Mouse (Mus musculus) erythroblast, embryonic 14.5 days (primary cell): ENCODE measurements around the gene Olfr323. TPM values are rescaled to one million over a fixed set of nuclear protein-coding genes. Genes with fewer than 3 reads are reported as not detected.

ENCODE experiments used
- H3K27me3 ChIP-seq: 2 replicates; pipeline ENCODE4 v1.6.1; 2012; ENCODE audit warnings: inconsistent platforms; ENCODE audit not compliant: control insufficient read depth
- H3K36me3 ChIP-seq: 2 replicates; pipeline ENCODE4 v1.6.1; 2012; ENCODE audit warnings: mild to moderate bottlenecking, inconsistent platforms; ENCODE audit not compliant: control insufficient read depth
- H3K4me1 ChIP-seq: 2 replicates; pipeline ENCODE4 v1.6.1; 2012; ENCODE audit warnings: inconsistent platforms; ENCODE audit not compliant: control insufficient read depth
- H3K4me3 ChIP-seq: replicated peaks from 2 replicates; pipeline ENCODE3; 2012; ENCODE audit warnings: moderate library complexity, mild to moderate bottlenecking, inconsistent platforms
- H3K9me3 ChIP-seq: 2 replicates; pipeline ENCODE4 v1.6.1; 2012; ENCODE audit warnings: low read length, inconsistent platforms, mixed read lengths; ENCODE audit not compliant: control insufficient read depth
- GATA1 ChIP-seq: IDR thresholded peaks from 2 replicates; pipeline ENCODE4 v1.6.1; 2012; ENCODE audit warnings: low read length, inconsistent platforms, mixed read lengths
- TAL1 ChIP-seq: IDR thresholded peaks from 3 replicates; pipeline ENCODE4 v1.6.1; 2012; ENCODE audit warnings: low read length, inconsistent platforms, mixed read lengths
- polyA plus RNA-seq: library from polyadenylated mRNA; stranded (reverse); fragments of >175 nt; gene quantifications from 2 replicates; pipeline ENCODE4 v1.2.3, GENCODE M21; 2012

Olfr323 gene
- polyA plus RNA-seq, result 0.02 TPM in 1 of 2 replicates, not detected in the other

GRCm38 (mm10) chr11:58630401-58630800 lies at the start of gene Olfr323:
Gene Olfr323 (minus strand): TSS chr11:58630501.
- no peak within 1 kb of the TSS for H3K4me3 ChIP-seq
- peaks cover 9% of the 10 kb centered on the region for H3K4me1 ChIP-seq
- H3K9me3 ChIP-seq, result no peaks in the 10 kb centered on the region
- H3K36me3 ChIP-seq, result no peaks in the 10 kb centered on the region
- H3K27me3 ChIP-seq, result peaks cover 2% of the 10 kb centered on the region; the same call in 1 of the 2 replicates
- TF ChIP-seq GATA1, result no peak
- TF ChIP-seq TAL1, result no peak

- H3K4me3 ChIP-seq, result no peak overlapping the region
- no peak for TF ChIP-seq TAL1
- no peak for TF ChIP-seq GATA1
Observed at GRCm38 (mm10) chr11:58671825-58672224, 41.5 kb upstream of the Olfr323 start.

GRCm38 (mm10) chr11:58669252-58669651 lies 39.0 kb upstream of the Olfr323 start:
- no peak for TF ChIP-seq TAL1
- no peak for TF ChIP-seq GATA1
- no peaks in the 10 kb centered on the region for H3K27me3 ChIP-seq

More at GRCm38 (mm10) chr11:58671825-58672224, 41.5 kb upstream of the Olfr323 start:
- H3K4me1 ChIP-seq, result no peaks in the 10 kb centered on the region
- no peaks in the 10 kb centered on the region for H3K27me3 ChIP-seq
- no peaks in the 10 kb centered on the region for H3K9me3 ChIP-seq
- no peaks in the 10 kb centered on the region for H3K36me3 ChIP-seq

GRCm38 (mm10) chr11:58658596-58658995 lies 28.3 kb upstream of the Olfr323 start, which contains the start of gene Olfr322:
Gene Olfr322 (plus strand): TSS chr11:58658782.
- TF ChIP-seq GATA1, result no peak
- TF ChIP-seq TAL1, result no peak
- Histone ChIP-seq H3K36me3 (peaks cover 14% of the 10 kb centered on the region), H3K27me3 (0 out of 2 replicates have a peak, but pooled peaks cover 2% of the 10 kb centered on the region), H3K4me1 (no peaks in the 10 kb centered on the region), H3K4me3 (no peak within 1 kb of the TSS), H3K9me3 (no peaks in the 10 kb centered on the region)

More at GRCm38 (mm10) chr11:58669252-58669651, 39.0 kb upstream of the Olfr323 start:
- H3K4me3 ChIP-seq, result no peak overlapping the region
- no peaks in the 10 kb centered on the region for H3K36me3 ChIP-seq
- no peaks in the 10 kb centered on the region for H3K9me3 ChIP-seq
- H3K4me1 ChIP-seq, result no peaks in the 10 kb centered on the region

GRCm38 (mm10) chr11:58655151-58655550 lies 24.9 kb upstream of the Olfr323 start:
- H3K27me3 ChIP-seq, result 0 out of 2 replicates have a peak, but pooled peaks cover 2% of the 10 kb centered on the region
- H3K4me3 ChIP-seq, result no peak overlapping the region
- TF ChIP-seq GATA1 (no peak), TAL1 (no peak)
- peaks cover 46% of the 10 kb centered on the region for H3K36me3 ChIP-seq
- peaks cover 2% of the 10 kb centered on the region; the same call in 1 of the 2 replicates for H3K4me1 ChIP-seq
- H3K9me3 ChIP-seq, result no peaks in the 10 kb centered on the region

GRCm38 (mm10) chr11:58643350-58643749 lies 13.0 kb upstream of the Olfr323 start:
- Histone ChIP-seq H3K36me3 (peaks cover 68% of the 10 kb centered on the region), H3K9me3 (peaks cover 4% of the 10 kb centered on the region), H3K4me1 (peaks cover 70% of the 10 kb centered on the region), H3K27me3 (peaks cover 6% of the 10 kb centered on the region), H3K4me3 (peak overlapping the region; percentile 89)
- TF ChIP-seq TAL1 (no peak), GATA1 (peak; percentile 66; the same call in 1 of the 2 replicates)

GRCm38 (mm10) chr11:58641638-58642358 lies 11.5 kb upstream of the Olfr323 start:
- Histone ChIP-seq H3K4me3 (peak overlapping the region; percentile 89), H3K9me3 (peaks cover 4% of the 10 kb centered on the region), H3K36me3 (peaks cover 52% of the 10 kb centered on the region), H3K4me1 (peaks cover 81% of the 10 kb centered on the region), H3K27me3 (peaks cover 6% of the 10 kb centered on the region)
- peak; percentile 83 for TF ChIP-seq GATA1
- peak; percentile 94 for TF ChIP-seq TAL1

GRCm38 (mm10) chr11:58641057-58641456 lies 10.8 kb upstream of the Olfr323 start:
- peaks cover 6% of the 10 kb centered on the region for H3K27me3 ChIP-seq
- peaks cover 4% of the 10 kb centered on the region for H3K9me3 ChIP-seq
- H3K4me1 ChIP-seq, result peaks cover 85% of the 10 kb centered on the region
- peak; percentile 35; the same call in 2 of the 3 replicates for TF ChIP-seq TAL1
- TF ChIP-seq GATA1, result peak; percentile 60
- H3K36me3 ChIP-seq, result peaks cover 45% of the 10 kb centered on the region
- peak overlapping the region; percentile 89 for H3K4me3 ChIP-seq

- Histone ChIP-seq H3K27me3 (peaks cover 6% of the 10 kb centered on the region), H3K36me3 (peaks cover 38% of the 10 kb centered on the region), H3K4me3 (peak within 1 kb of the TSS; percentile 89), H3K9me3 (peaks cover 4% of the 10 kb centered on the region), H3K4me1 (peaks cover 84% of the 10 kb centered on the region)
- TF ChIP-seq TAL1, result no peak
- TF ChIP-seq GATA1, result no peak
Observed at GRCm38 (mm10) chr11:58640272-58640867, 10.1 kb upstream of the Olfr323 start, which contains the start of gene Trim58. Gene Trim58 (plus strand): TSS chr11:58640465.
